Mouse (Mus musculus): ENCODE data around the gene Poc1b.

DNA sequence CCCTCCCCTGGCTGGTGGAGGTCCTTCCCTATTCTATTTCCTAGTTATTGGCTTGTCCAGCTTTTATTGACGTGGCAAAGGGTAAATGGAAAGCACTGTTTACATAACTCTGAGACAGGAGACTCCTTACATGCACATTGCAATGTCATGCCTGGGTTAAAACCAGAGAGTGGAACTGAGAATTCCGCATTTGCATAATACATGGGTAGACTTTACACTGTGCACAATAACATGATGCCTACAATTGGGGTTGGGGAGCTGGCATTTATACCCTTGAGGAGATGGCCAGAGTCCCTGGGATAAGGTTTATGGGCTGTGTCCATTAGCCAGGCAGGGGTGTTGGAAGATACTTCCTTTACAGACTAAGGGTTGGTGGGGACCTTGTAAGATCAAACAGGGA is 13.5 kb upstream of the Poc1b start:
- TF ChIP-seq E2F4 (IDR thresholded peaks at IDR 0.05; ENCODE audit: insufficient read depth) (no peak), POLR2A (IDR thresholded peaks at IDR 0.05; ENCODE audit: insufficient read length, low read depth) (no peak), USF1 (IDR thresholded peaks at IDR 0.05; ENCODE audit: low read depth) (no peak), TCF12 (IDR thresholded peaks at IDR 0.05; ENCODE audit: insufficient read depth, poor library complexity, severe bottlenecking) (no peak), SRF (IDR thresholded peaks at IDR 0.05; ENCODE audit: control insufficient read depth, insufficient read length, low read depth) (no peak), MAX (IDR thresholded peaks at IDR 0.05; ENCODE audit: low read depth) (no peak), TCF3 (IDR thresholded peaks at IDR 0.05; ENCODE audit: insufficient read length, low read depth) (no peak), CEBPB (IDR thresholded peaks at IDR 0.05; ENCODE audit: insufficient read depth, poor library complexity, severe bottlenecking) (no peak), POLR2AphosphoS2 (IDR thresholded peaks at IDR 0.05; ENCODE audit: insufficient read length, low read depth) (no peak)

All from myocyte (in vitro differentiated cells).